Mouse (Mus musculus) ovary, postnatal 36 days (tissue): Measurements from ENCODE around the gene Ppm1b.

Experiments
- DNase-seq: peaks from one replicate; pipeline ENCODE4 v3.0.0; 2022; ENCODE audit warnings: low spot score, mixed read lengths

The Ppm1b gene

DNA sequence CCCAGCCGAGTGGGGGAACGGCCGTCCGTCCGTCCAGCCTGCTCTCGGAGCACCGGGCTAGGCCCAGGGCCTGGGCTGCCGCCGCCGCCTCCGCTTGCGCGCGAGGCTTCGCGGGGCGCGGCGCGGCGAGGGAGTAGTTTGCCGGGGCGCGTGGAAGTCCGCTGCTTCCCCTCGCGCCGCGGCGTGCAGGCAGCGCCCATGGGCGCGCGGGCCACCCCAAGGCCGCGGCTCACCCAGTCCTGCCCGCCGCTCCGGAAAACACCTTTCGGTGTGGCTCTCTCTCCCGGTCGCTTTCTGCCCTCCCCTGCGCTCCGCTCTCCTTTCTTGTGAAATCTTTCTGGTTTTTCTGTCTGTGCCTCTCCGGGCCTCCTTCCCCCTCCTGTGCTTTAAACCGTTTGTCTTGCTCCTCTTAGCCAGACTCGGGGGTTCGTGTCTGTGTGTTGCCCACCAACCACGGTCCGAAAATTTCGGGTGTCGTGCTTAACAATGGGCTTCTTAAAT lies 1.9 kb downstream of the Ppm1b start:
- no peak for DNase-seq

DNA sequence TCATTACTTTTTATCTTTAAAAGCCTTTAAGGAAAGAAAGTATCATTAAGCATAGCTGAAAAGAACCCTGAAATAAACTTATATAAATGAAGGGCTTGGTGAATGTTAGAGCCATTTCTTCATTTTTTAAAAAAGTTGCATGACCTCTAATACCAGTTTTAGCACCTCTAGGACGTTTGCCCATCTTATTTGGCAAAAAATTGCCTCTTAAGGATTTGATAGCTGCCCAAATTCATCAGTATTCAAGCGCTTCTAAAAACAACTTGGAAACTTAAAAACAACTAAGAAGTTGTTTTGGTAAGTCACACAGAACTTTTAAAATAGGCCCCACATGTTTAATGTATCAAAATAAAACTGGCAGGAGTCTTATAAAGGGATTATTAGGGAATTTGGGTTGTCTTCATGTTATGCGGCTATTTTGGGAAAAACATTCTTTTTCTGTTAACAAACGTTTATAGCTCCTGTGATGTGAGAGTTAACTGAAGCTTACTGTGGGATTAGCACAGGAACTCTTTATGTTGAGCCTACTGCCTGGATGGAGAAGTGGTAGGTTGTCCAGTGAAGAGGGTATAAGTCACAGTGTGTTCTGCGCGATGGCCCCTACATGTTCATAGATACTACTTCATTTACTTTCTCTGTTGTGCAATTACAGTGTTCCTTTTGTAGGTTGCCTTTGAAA lies 2.6 kb downstream of the Ppm1b start:
- no peak for DNase-seq

DNA sequence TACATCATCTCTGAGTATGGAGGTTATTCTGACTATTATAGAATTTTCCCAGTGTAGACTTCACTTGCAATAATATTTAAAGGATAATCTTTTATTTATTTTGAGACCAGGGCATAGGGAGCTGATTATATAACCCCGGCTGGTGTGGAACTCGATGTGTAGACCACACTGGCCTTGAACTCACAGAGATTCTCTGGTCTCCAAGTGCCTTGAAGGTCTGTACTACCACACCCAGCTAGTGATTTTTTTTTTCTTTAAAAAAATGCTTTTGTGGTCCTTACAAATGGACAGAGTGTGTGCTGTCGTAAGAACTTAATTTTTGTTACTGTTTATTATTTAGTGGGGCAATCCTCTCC lies 3.1 kb downstream of the Ppm1b start:
- no peak for DNase-seq

DNA sequence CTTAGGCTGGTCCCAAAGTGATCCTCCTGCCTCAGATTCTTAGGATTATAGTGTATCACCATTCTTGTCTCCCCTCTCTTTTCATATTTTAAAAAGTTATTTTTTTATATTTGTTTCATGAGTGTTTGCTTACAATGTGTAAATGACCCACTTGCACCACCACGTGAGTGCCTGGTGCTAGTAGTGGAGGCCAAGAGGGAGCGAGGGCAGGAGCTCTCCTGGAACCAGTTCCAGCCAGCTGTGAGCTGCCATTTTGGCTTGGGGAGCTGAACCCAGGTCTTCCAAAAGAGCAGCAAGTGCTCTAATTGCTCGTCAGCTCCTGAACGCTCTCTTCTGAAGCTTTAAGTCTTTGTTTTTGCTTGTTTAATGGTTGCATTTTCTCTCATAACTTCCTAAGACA lies 3.6 kb downstream of the Ppm1b start:
- no peak for DNase-seq

DNA sequence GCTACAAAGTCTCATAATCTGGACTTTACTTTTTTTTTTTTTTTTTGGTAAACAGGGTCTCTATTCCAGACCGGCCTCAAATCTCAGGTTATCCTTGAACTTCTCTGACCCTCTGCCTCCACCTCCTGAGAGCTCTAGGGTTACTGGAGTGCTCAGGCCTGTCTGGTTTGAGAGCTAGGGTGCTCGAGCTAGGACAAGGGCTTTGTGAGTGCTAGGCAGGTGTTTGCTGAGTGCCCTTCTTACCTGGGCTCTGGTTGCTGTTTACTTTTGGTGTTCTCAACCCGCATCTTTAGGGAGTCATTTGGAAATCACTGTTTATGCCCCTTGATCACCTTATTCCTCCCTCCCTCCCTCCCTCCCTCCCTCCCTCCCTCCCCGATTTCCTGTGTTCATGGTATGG lies 5.5 kb downstream of the Ppm1b start:
- DNase-seq: no peak

DNA sequence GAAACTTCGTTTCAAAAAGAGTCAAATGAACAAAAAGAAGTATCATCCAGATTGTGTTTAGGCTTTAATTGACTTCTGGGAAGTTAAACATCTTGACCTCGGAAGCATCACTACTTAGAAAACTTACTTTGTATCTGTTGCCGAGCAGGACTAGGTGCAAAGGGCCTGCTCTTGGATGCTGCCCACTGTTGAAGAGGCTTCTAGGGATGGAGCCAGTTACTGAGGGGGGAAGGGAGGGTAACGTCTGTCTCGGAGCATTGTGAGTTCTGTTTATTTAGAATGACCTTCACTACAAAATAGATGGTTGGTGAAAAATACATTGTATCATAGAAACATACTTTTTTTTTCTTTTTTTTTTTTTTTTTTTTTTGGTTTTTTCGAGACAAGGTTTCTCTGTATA lies 7.1 kb downstream of the Ppm1b start:
- no peak for DNase-seq

DNA sequence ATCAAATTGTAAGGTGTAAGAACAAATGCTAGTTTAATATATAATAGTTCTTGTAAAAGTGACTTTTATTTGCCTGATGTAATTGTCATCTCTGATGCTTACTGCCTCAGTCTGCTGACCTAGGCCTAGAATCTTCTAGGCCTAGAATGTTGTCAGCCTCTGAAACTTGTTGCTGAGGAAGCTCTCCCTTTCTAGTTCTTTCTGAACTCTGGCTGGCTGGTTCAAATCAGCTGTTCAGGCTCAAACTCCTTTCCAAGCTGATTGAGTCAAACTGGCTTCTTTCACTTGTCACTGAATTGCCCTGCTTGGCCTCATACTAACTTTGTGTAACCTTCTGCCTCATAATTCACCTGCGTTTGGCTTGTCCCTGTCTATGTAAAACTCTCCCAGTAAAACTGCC lies 9.7 kb downstream of the Ppm1b start:
- DNase-seq: no peak

DNA sequence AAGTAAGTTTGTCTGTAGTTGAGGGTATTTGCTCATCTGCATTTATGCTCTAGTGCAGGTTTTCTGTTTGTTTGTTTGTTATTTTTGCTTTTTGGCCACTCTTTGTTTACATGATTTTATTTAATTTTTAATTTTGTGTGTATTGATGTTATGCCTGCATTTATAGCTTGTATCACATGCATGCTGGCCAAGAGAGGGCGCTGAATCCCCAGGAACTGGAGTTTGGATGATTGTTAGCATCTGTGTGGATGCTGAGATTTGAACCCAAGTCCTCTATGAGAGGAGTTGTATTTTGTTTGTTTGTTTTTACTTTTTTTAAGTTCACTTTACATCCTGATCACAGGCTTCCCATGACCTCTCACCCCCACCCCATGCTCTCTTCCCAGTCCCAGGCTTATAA lies 10.5 kb downstream of the Ppm1b start:
- DNase-seq: no peak

DNA sequence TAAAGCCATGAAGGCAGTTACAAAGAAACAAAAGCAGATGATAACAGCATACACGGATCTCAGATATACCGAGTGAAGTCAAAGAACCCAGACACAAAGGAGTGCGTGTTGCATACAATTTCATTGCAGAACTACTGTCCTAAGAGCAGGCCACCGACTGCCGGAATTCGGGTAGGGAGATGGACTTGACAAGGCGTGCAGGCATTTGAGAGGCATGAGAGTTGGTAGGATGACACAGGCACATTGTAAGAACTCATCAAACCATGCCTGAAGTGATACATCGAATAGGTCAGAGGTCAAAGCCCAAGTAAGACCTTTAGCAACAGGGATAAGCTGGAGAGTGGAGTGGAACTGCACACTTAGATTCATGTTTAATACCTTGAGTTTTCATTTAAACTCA lies 13.4 kb downstream of the Ppm1b start:
- DNase-seq: no peak

DNA sequence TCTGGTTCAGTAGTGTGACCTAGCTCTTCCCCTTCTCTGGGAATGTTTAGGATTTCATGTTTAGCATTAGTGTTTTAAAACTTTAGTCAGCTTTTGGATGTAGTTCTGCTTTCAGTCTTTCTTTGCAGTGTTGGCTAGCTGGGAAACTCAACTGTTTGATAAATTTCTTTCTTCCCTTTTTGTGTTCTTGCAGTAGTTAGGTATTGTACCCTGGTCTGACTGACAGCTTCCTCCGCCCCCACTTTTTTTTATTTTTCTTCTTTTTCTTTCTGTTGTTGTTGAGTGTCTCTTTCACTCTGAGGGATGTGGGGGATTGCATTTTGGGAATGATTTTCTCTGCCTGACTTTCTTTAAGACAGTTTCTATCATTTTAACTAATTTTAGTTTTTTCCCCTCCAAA lies 25.2 kb downstream of the Ppm1b start:
- DNase-seq: no peak

DNA sequence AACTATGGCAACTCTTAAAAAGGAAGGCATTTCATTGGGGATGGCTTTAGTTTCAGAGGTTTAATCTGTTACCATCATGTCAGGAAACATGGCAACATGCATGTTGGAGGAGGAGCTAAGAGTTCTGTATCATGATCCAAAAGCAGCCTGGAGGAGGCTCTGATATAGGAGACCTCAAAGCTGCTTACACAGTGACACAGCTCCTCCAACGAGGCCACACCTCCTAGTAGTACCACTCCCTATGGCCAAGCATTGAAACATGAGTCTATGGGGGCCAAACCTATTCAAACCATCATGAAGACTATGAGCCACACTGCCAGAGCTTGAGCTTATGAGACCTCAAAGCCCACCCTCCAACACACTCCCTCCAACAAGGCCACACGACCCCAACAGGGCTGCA lies 26.2 kb downstream of the Ppm1b start:
- no peak for DNase-seq

DNA sequence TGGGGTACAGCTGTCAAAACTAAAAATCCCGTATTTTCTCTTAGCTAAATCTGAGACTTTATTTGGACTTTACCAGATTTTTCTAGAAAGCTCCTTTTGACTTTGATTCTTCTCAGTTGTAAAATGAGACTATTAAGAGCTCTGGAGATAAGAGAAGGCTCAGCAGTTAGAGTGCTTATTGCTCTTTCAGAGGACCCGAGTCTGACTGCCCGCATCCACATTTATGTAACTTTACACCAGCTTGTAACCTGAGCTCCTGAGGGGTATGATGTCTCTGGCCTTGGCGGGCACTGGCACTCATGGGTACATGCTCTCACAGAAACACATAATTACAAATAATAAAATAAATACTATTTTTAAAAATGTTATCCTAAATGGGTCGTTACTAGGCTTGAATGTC lies 29.8 kb downstream of the Ppm1b start:
- DNase-seq: no peak

DNA sequence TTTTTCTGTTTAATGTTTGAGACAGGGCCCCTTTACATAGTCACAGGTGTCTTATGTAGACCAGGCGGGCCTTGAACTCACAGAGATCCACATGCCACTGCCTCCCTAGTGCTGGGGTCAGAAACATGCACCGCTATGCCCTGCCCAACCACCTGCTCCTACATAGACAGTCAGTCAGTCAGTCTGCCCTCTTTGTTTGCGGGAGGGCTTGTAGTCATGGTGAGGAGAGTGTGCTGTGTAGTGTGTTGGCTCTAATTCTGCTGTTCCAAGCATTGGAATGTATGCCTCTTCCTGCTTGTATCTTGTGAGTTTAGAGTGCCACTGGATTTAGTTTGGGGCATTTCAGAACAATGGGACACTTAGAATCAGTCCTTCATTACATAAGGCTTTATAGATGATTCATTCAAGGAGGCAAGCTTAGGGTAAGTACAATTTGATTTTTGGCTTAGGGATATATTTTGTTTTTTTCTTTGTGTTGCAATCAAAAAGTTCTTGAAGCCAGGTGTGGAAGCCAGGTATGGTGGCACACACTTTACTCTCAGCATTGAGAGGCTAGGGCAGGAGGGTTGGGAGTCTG lies 31.4 kb downstream of the Ppm1b start:
- no peak for DNase-seq

DNA sequence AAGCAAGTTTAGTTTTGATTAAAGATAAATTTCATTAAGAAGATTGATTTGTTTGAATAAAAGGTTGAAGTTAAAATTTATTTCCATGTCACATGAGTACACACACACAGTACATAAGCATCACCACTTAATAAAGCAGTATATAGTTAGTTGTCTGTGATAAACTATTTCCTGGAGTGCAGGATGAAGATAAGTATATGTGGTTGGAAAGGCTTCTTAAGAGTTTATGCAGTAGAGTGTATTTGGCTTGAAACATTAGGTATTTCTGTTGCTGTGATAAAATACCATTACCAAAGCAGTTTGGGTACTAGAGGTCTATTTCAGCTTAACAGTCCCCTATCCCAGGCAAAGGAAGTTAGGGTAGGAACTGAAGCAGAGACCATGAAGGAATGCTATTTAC lies 32.0 kb downstream of the Ppm1b start:
- DNase-seq: no peak

DNA sequence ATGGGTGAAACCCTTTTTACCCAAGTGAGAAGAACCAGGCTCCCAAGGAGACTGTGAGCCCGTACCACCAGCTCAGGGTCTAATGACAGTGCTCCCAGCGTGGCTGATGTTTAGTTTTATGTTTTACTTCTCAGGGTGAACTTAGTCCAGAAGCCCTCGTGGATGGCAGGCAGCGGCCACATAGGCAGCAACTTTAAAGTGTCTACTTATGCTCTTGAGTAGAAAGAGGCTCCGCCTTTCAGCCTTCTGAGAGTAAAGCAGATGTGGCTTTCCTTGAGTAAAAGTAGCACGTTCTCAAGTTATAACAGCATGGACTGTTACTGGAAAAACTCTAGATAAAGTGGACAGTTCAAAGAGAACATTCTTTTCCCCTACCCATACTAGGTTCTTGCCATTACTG lies 39.3 kb downstream of the Ppm1b start:
- DNase-seq: no peak

DNA sequence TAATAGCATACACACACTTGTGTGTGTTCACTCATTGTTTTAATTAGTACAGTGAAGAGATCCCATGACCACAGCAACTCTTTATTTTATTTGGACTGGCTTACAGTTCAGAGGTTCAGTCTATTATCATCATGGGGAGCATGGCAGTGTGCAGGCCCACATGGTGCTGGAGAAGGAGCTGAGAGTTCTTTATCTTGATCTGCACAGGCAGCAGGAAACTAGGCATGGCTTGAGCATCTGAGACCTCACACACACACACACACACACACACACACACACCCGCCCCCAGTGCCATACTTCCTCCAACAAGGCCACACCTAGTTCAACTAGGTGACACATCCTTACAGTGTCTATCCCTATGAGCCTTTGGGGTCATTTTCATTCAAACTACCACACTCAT lies 41.1 kb downstream of the Ppm1b start:
- DNase-seq: no peak

DNA sequence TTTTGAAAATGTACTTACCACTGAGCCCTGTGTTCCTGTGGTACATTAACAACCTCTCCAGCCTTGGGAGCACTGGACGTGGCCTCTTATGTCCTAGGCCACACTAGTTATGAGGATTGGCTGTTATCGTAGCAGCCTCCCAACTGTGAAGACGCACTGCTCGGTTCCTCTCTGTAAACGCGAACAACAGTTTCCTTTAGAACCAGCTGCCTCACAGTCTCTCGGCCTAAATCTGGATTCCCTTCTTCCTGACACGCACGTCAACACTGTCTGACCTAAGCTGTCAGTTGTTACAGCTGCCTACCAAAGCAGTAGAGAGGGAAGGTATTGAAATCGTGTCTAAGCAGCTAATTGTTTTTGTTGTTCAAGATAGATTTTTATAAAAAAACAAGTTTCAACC lies 43.1 kb downstream of the Ppm1b start:
- DNase-seq: no peak

DNA sequence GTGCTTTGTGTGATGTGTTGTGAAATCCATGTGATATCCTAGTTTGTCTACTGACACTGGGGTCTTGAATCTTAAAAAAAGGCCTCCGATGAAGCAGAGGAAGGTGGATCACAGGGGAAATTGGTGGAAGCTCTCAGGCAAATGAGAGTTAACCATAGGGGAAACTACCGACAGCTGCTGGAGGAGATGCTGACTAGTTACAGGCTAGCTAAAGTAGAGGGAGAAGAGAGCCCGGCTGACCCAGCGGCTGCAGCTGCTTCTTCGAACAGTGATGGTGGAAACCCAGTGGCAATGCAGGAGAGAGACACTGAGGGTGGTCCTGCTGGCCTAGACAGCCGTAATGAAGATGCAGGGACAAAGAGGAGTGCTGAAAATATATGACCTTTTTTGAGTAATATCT lies 56.9 kb downstream of the Ppm1b start:
- DNase-seq: no peak

DNA sequence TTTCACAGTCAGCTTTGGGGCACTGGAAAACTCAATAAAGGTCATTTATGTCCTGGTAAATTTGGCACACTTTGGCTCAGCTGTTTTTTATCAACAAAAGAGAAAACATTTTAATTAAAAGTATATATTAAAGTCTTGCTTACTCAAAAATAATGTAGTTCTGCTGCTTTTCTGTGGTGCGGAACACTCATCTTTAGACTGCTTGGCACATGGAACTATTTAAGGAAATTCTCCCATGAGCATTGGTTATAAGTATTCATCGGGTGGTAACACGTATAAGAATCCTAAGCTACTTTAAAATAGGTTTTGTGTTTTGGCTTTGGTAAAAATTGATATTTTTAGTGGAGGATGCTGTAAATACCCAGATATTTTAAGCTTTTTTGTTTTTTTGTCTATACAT lies 58.1 kb downstream of the Ppm1b start:
- no peak for DNase-seq

DNA sequence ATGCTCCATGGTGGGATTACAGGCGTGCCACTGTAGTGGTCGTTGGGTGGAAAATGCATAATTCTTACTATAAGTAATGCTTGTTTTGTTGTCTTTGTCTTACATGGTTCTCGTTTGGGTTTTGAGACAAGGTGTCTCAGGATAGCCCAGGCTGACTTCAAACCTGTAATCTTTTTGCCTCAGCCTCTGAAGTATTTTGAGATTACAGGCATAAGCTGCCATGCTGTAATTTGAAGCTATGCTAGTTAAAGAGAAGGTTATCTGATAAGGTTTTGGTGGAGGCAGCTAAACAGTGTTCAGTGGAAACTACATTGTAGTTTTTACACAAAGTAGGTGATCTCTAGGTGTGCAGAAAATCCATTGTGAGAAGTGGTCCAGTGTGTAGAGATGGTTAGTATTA lies 61.8 kb downstream of the Ppm1b start:
- no peak for DNase-seq

DNA sequence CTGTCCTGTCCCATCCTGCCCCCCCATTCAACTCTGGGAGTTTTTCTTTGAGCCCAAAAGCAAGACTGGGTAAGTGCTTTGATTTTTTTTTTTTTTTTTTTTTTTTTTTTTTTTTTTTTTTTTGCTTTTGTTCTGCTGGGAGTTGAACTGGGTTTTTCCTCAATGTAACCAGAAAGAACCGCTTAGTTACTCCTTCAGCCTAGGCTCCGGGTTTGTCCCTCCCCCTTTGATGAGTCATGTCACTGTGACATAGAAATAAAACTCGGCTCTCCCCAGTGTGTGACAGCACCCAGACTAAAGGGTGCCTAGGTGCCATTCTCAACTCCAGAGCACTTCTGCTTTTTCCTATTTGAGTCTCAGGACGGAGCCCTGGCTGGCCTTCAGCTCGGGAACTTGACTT lies 62.3 kb downstream of the Ppm1b start:
- no peak for DNase-seq

DNA sequence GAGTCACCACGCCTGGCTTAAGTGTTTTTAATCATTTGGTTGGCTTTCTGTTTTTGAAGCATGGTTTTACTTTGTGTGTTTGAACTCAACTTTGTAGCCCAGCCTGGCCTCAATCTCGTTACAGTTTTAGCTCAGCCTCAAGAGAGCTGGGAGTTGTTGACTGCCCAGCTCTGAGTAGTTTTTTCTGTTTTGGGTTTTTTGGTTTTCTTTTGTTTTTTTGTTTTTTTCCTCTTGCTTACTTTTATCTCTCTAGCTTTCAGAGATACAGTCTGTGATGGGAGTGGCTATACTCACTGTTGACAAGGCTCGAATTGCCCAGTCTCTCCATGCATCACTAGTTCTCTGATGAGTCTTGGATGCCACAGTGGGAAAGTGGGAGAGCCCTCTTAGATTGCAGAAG lies 63.8 kb downstream of the Ppm1b start:
- DNase-seq: no peak

DNA sequence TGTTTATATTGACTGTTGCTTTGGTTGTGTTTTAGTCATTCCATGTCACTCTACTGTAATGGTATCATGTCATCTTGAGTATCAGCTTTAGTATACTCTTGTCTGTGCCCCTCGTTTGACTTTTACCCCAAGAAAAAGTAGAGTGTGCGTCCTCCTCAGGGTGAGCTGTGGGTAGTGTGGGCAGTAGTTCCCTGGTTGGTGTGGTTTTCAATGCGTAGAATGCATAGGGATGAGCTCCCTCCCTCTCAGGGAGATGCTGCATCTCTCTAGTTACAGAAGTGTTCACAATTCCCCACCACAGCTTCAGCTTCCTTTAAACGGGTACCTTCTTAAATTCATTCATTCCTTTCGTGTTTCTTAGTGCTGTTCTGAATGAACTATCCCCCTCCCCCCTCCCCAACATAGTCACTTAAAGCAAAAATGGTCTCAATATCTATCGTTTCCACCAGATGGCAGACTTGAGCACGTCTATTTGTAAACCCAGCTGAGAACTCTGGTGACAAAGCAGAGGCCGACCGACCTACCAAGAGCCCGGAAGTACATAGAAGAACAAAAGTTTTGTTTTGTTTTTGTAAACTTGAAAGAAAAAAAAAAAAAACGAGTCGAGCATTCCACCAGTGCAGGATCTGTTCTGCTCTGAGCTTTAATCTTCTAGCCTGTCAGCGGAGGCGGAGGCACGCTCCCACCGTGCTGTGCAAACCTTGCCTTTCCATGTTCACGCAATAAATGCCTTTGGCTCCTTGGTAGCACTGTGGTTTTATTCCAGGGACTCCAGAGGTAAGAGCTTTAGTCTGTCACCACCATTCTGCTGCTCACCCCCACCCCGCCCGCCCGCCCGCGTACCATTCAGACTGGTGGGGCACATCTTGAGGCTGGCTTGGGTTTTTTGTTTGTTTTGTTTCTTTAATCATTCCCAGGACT lies 67.0 kb downstream of the Ppm1b start:
- no peak for DNase-seq
